Mouse (Mus musculus) cerebellum, adult 2 months (tissue): ENCODE results near the gene Habp4. TPM values are rescaled to one million over a fixed set of nuclear protein-coding genes. Genes with fewer than 3 reads are reported as not detected.

Experiments
- DNase-seq, 2 experiments: peaks; one replicate each; pipeline ENCODE4 v3.0.0; 2021
- H3K27ac ChIP-seq: fragments of 200-500 bp; 2 replicates; pipeline ENCODE4 v1.5.1; 2012; ENCODE audit warnings: low read length, control low read depth, inconsistent platforms; ENCODE audit not compliant: insufficient read depth
- H3K27me3 ChIP-seq: fragments of 200-500 bp; 2 replicates; pipeline ENCODE4 v1.6.1; 2012; ENCODE audit warnings: inconsistent platforms, mild to moderate bottlenecking, low read length, moderate library complexity; ENCODE audit not compliant: control insufficient read depth, insufficient read depth
- H3K4me1 ChIP-seq: fragments of 200-500 bp; 2 replicates; pipeline ENCODE4 v1.6.1; 2011; ENCODE audit warnings: low read length; ENCODE audit not compliant: control insufficient read depth, insufficient read depth
- H3K4me3 ChIP-seq: fragments of 200-500 bp; replicated peaks from 2 replicates; pipeline ENCODE3; 2011; ENCODE audit warnings: mild to moderate bottlenecking, low read depth, low read length, control low read depth; ENCODE audit not compliant: insufficient read depth
- CTCF ChIP-seq: fragments of 200-500 bp; IDR thresholded peaks from 2 replicates; pipeline ENCODE4 v1.5.1; 2011; ENCODE audit warnings: low read depth, mild to moderate bottlenecking, control low read depth, low read length, moderate library complexity, borderline replicate concordance; ENCODE audit not compliant: insufficient read depth
- POLR2A ChIP-seq: fragments of 200-500 bp; IDR thresholded peaks from 2 replicates; pipeline ENCODE4 v1.6.1; 2011; ENCODE audit warnings: low read length, control low read depth, borderline replicate concordance; ENCODE audit not compliant: insufficient read depth
- WGBS: fragments of 180-500 bp; shearing (Covaris S2); methylation state at CpG from one replicate; pipeline ENCODE4 v1.1.7; 2018; 5-methylcytosine and 5-hydroxymethylcytosine counted together
- polyA plus RNA-seq: library from polyadenylated mRNA; depleted of rRNA; stranded (reverse); fragments of >200 nt; gene quantifications from 2 replicates; pipeline ENCODE4 v1.2.3, GENCODE M21; 2012; rRNA removed

Gene Habp4
- polyA plus RNA-seq, 1 experiment: 213 TPM

DNA sequence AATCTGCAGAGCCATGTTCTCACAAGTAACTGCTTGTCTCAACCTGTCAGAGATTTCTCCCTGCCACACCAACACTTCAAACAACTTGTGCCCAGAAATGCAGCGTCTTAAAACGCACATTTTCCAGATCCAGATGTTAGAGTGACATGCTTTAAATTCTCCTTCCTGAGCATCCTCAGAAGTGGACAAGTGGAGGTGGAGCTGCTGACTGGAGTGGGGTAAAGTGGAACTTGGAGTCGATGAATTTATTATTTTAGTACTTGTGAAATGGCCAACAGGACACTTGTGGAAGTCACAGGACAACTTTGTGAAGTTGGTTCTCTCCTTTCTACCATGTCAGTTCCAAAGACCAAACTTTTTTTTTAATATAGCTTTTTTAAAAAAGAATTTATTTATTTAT is 64.1 kb downstream of the Habp4 start:
- no peak for DNase-seq
- no peak for TF ChIP-seq POLR2A
- TF ChIP-seq CTCF: no peak
- Histone ChIP-seq H3K4me3 (no peak overlapping the region), H3K27ac (no peak overlapping the region), H3K27me3 (no peaks in the 10 kb centered on the region), H3K4me1 (no peaks in the 10 kb centered on the region)
- WGBS: 93% methylated on average over 3 of the region's 3 CpGs

DNA sequence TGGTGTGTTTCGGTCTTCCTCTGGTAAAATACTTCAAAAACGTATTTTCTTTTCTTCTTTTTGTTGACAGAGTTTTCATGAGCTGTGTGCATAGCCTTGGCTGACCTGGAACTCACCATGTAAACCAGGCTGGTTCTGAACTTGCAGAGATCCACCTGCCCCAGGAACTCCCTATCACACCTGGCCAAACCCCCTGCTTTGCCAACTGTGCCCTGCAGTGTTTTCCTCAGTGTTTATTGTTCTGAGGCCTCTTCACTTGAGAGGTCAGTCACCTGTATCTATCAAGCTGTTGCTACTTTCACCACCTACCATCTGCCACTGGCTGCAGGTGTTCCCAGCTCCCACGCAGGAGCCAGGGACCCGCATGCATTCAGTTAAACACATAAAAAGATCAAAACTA is 65.1 kb downstream of the Habp4 start:
- Histone ChIP-seq H3K4me1 (no peaks in the 10 kb centered on the region), H3K27ac (no peak overlapping the region), H3K4me3 (no peak overlapping the region), H3K27me3 (no peaks in the 10 kb centered on the region)
- 76% methylated on average over 4 of the region's 4 CpGs for WGBS
- TF ChIP-seq POLR2A (no peak), CTCF (no peak)
- DNase-seq: no peak

DNA sequence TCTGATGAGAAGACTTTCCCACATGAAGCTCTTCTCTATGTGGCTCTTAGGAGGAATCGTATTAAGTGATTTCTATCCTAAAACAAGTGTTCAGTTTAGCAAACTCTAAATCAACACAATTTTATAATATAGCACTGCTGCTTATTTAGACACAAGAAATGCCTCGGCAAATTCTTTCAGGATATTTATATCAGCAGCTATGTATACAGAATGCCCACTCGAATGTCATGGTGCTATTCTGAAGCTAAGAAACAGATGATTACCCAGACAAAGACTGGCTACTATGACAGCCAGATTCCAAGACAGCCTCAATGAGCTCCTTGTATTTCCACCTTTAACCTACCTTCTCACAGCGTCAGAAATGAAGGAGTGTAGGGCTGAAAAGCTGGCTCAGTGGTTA is 71.5 kb downstream of the Habp4 start:
- TF ChIP-seq CTCF: no peak
- no peak for TF ChIP-seq POLR2A

DNA sequence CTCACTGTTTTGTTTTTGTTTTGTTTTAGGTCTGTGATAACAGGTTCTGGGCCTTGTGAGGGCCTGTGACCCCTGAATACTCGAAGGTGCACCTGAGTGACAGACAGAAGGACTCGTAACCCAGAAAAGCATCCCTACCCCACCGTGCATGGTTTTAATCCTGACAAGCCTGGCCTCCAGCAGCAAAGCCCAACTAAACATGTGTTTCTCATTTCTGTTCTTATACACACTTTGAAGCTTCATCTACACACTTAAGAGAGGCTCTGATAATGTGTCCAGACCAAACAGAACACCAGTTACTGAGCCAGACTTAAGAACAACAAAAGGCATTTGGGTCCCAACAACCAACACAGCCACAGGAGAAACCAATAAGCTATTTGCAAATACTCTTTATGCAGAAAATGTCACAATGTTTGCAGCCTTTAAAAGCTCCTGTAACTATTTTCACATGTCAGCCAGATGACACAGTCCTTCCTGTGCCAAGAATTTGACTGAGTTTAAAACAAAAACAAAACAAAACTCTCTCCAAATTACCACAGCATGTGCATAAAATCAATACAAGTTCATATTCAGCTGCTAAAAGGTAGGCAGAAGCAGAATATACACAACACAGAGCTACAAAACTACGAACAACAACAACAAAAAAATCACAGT is 73.6 kb downstream of the Habp4 start:
- no peak for TF ChIP-seq POLR2A
- TF ChIP-seq CTCF: no peak
- Histone ChIP-seq H3K27ac (no peak overlapping the region), H3K4me1 (peaks cover 10% of the 10 kb centered on the region), H3K4me3 (no peak overlapping the region), H3K27me3 (no peaks in the 10 kb centered on the region)
- WGBS: 80% methylated on average over 4 of the region's 4 CpGs
- DNase-seq: no peak

More for the DNA sequence above, 71.5 kb downstream of the Habp4 start:
- H3K4me1 ChIP-seq: peaks cover 10% of the 10 kb centered on the region
- no peak overlapping the region for H3K27ac ChIP-seq
- 89% methylated on average over 4 of the region's 4 CpGs for WGBS
- no peak overlapping the region for H3K4me3 ChIP-seq
- H3K27me3 ChIP-seq: no peaks in the 10 kb centered on the region
- DNase-seq: no peak

DNA sequence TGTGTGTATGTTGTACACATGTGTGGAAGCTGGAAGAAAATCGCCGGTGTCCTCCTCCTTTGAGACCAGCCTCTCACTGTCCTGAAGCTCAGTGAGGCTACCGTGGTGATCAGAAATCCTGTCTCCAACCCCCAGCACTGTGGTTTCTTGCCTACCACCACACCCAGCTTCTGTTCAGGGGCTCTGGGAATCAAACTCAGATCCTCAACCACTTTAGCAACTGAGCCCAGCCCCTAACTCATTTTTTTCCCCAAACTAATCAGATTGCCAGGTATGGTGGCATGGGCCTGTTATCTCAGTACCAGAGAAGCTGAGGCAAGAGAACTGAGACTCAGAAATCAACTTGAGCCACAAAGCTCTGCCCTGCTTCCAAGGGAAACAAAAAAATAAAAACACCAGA is 74.2 kb downstream of the Habp4 start:
- WGBS: 67% methylated on average over 3 of the region's 3 CpGs
- DNase-seq: no peak

More for the DNA sequence above, 74.2 kb downstream of the Habp4 start:
- Histone ChIP-seq H3K27me3 (no peaks in the 10 kb centered on the region), H3K4me3 (no peak overlapping the region), H3K4me1 (peaks cover 10% of the 10 kb centered on the region), H3K27ac (no peak overlapping the region)
- TF ChIP-seq CTCF: no peak
- no peak for TF ChIP-seq POLR2A

Other genes with a start within 250 kb of the Habp4 start
- gene Hsd17b3, start 72.6 kb upstream of the Habp4 start, polyA plus RNA-seq: not detected in 2 replicates
- 0.90 and 0.97 TPM in 2 replicates for gene Slc35d2, start 32.5 kb upstream of the Habp4 start, polyA plus RNA-seq
- gene Zfp367, start 8.6 kb upstream of the Habp4 start, polyA plus RNA-seq: 28.9 and 29.9 TPM in 2 replicates
- gene Cdc14b, start 113.5 kb downstream of the Habp4 start, polyA plus RNA-seq: 15.3 and 17.0 TPM in 2 replicates
- 18.4 and 21.5 TPM in 2 replicates for gene Aaed1, start 150.9 kb downstream of the Habp4 start, polyA plus RNA-seq
- 150 and 164 TPM in 2 replicates for gene Ctsl, start 209.1 kb downstream of the Habp4 start, polyA plus RNA-seq